Mouse (Mus musculus): ENCODE data around the gene Slc29a2. TPM values are rescaled to one million over a fixed set of nuclear protein-coding genes. Genes with fewer than 3 reads are reported as not detected.

Slc29a2 gene
- polyA plus RNA-seq, 2 experiments: 0.76 to 2.5 TPM

DNA sequence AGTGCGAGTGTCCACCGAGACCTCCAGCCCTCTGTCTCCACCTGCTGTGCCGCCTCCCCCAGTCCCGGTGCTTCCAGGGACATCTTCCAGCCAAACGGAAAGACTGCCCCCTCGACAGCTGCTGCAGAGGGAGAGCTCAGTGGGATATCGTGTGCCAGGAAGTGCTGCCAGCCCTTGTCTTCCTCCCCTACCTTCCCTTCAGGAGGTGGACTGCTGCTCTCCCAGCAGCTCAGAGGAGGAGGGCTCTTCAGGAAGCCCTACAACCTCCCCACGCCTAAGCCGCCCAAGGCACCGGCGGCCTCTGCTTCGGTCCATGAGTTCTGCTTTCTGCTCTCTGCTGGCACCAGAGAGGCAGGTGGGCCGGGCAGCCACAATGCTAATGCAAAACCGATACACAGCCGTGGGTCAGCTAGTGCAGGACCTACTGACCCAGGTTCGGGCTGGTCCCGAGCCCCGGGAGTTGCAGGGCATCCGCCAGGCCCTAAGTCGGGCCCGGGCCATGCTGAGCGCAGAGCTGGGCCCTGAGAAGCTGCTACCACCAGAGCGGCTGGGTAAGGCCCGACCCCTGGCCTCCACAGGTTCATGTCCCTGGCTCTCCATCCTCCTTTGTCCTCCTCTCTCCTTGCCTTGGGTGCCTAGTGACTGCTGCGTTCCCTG lies 28.6 kb downstream of the Slc29a2 start:
- Histone ChIP-seq H3K4me3 (ENCODE audit: insufficient read depth in 1 of 2, low read depth in 2 of 2, low read length in 2 of 2) (no peak overlapping the region), H3K4me2 (ENCODE audit: low read depth) (no peak overlapping the region), H3K9ac (replicated peaks) (no peak overlapping the region), H3K36me3 (replicated peaks; ENCODE audit: control insufficient read depth, insufficient read depth, low read depth) (no peaks in the 10 kb centered on the region), H3K27me3 (ENCODE audit: control insufficient read depth, insufficient read depth, low read length) (peaks cover 21% of the 10 kb centered on the region), H3K4me1 (replicated peaks; ENCODE audit: control insufficient read depth in 2 of 2, insufficient read depth in 2 of 2, low read length in 1 of 2) (no peaks in the 10 kb centered on the region; a peak in 1 of 4 replicates), H3K27ac (no peak overlapping the region), H3K9me3 (ENCODE audit: control insufficient read depth, low read length) (no peaks in the 10 kb centered on the region)
- DNase-seq (ENCODE audit: low read depth in 3 of 3, low spot score in 3 of 3) (no peak), ATAC-seq (ENCODE audit: insufficient read depth) (no peak)
- no peak for TF ChIP-seq CTCF (IDR thresholded peaks at IDR 0.05; ENCODE audit: low read depth)
- no peak for TF ChIP-seq EP300 (IDR thresholded peaks at IDR 0.05; ENCODE audit: low read depth)
- 34% methylated on average over 25 of the region's 25 CpGs for WGBS (ENCODE audit: insufficient replicate concordance)

GRCm38 (mm10) chr19:5052853-5053252 lies 29.2 kb downstream of the Slc29a2 start:
- Histone ChIP-seq H3K27ac (no peak overlapping the region), H3K27me3 (ENCODE audit: control insufficient read depth, insufficient read depth, low read length) (peaks cover 21% of the 10 kb centered on the region), H3K9me3 (ENCODE audit: control insufficient read depth, low read length) (no peaks in the 10 kb centered on the region), H3K36me3 (replicated peaks; ENCODE audit: control insufficient read depth, insufficient read depth, low read depth) (no peaks in the 10 kb centered on the region), H3K4me1 (replicated peaks; ENCODE audit: control insufficient read depth in 2 of 2, insufficient read depth in 2 of 2, low read length in 1 of 2) (no peaks in the 10 kb centered on the region; a peak in 1 of 4 replicates), H3K4me2 (ENCODE audit: low read depth) (no peak overlapping the region), H3K9ac (replicated peaks) (no peak overlapping the region), H3K4me3 (ENCODE audit: insufficient read depth in 1 of 2, low read depth in 2 of 2, low read length in 2 of 2) (no peak overlapping the region)
- ATAC-seq (ENCODE audit: insufficient read depth): no peak
- WGBS (ENCODE audit: insufficient replicate concordance): 72% methylated on average over 17 of the region's 17 CpGs
- TF ChIP-seq CTCF (IDR thresholded peaks at IDR 0.05; ENCODE audit: low read depth): no peak
- no peak for TF ChIP-seq EP300 (IDR thresholded peaks at IDR 0.05; ENCODE audit: low read depth)
- DNase-seq (ENCODE audit: low read depth in 3 of 3, low spot score in 3 of 3): no peak

DNA sequence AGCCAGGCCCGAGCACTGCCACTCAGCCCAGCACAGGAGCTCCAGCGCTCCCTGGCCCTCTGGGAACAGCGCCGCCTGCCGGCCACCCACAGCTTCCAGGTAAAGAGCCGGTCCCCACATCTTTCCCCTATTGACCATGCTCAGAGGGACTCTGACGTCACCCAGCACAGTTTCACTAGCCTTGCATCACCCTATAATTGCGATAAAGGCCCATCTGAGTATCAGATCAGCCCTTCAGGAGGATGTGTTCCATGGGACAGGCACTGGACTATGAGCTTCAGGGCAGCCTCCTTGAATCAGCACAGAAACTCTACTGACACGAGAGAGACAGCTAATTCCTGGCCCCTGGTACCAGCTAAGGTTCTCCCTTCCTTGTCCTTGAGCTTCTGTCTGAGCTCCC lies 30.2 kb downstream of the Slc29a2 start:
- peaks cover 0 to 7% of the 10 kb centered on the region in 2 experiments; a peak in 3 of 4 replicates for H3K4me1 ChIP-seq (replicated peaks; ENCODE audit: control insufficient read depth in 2 of 2, insufficient read depth in 2 of 2, low read length in 1 of 2)
- no peaks in the 10 kb centered on the region for H3K36me3 ChIP-seq (replicated peaks; ENCODE audit: control insufficient read depth, insufficient read depth, low read depth)
- H3K9me3 ChIP-seq (ENCODE audit: control insufficient read depth, low read length): no peaks in the 10 kb centered on the region
- no peak overlapping the region for H3K4me3 ChIP-seq (ENCODE audit: insufficient read depth in 1 of 2, low read depth in 2 of 2, low read length in 2 of 2)
- H3K27me3 ChIP-seq (ENCODE audit: control insufficient read depth, insufficient read depth, low read length): peaks cover 21% of the 10 kb centered on the region
- WGBS (ENCODE audit: insufficient replicate concordance): 26% methylated on average over 9 of the region's 9 CpGs
- H3K9ac ChIP-seq (replicated peaks): no peak overlapping the region
- H3K4me2 ChIP-seq (ENCODE audit: low read depth): no peak overlapping the region
- no peak for ATAC-seq (ENCODE audit: insufficient read depth)
- H3K27ac ChIP-seq: no peak overlapping the region
- TF ChIP-seq EP300 (IDR thresholded peaks at IDR 0.05; ENCODE audit: low read depth) (no peak), CTCF (IDR thresholded peaks at IDR 0.05; ENCODE audit: low read depth) (peak; percentile 94)
- no peak for DNase-seq (ENCODE audit: low read depth in 3 of 3, low spot score in 3 of 3)

GRCm38 (mm10) chr19:5056251-5056650 lies 32.6 kb downstream of the Slc29a2 start:
- 11% methylated on average over 6 of the region's 6 CpGs for WGBS (ENCODE audit: insufficient replicate concordance)
- Histone ChIP-seq H3K27ac (no peak overlapping the region), H3K9me3 (ENCODE audit: control insufficient read depth, low read length) (no peaks in the 10 kb centered on the region), H3K4me1 (replicated peaks; ENCODE audit: control insufficient read depth in 2 of 2, insufficient read depth in 2 of 2, low read length in 1 of 2) (peaks cover 0 to 19% of the 10 kb centered on the region in 2 experiments; a peak in 3 of 4 replicates), H3K4me2 (ENCODE audit: low read depth) (no peak overlapping the region), H3K4me3 (ENCODE audit: insufficient read depth in 1 of 2, low read depth in 2 of 2, low read length in 2 of 2) (no peak overlapping the region), H3K27me3 (ENCODE audit: control insufficient read depth, insufficient read depth, low read length) (peaks cover 16% of the 10 kb centered on the region), H3K9ac (replicated peaks) (no peak overlapping the region), H3K36me3 (replicated peaks; ENCODE audit: control insufficient read depth, insufficient read depth, low read depth) (no peaks in the 10 kb centered on the region)
- DNase-seq (ENCODE audit: low read depth in 3 of 3, low spot score in 3 of 3): no peak
- TF ChIP-seq EP300 (IDR thresholded peaks at IDR 0.05; ENCODE audit: low read depth): no peak
- peak; percentile 73 for TF ChIP-seq CTCF (IDR thresholded peaks at IDR 0.05; ENCODE audit: low read depth)
- no peak for ATAC-seq (ENCODE audit: insufficient read depth)

DNA sequence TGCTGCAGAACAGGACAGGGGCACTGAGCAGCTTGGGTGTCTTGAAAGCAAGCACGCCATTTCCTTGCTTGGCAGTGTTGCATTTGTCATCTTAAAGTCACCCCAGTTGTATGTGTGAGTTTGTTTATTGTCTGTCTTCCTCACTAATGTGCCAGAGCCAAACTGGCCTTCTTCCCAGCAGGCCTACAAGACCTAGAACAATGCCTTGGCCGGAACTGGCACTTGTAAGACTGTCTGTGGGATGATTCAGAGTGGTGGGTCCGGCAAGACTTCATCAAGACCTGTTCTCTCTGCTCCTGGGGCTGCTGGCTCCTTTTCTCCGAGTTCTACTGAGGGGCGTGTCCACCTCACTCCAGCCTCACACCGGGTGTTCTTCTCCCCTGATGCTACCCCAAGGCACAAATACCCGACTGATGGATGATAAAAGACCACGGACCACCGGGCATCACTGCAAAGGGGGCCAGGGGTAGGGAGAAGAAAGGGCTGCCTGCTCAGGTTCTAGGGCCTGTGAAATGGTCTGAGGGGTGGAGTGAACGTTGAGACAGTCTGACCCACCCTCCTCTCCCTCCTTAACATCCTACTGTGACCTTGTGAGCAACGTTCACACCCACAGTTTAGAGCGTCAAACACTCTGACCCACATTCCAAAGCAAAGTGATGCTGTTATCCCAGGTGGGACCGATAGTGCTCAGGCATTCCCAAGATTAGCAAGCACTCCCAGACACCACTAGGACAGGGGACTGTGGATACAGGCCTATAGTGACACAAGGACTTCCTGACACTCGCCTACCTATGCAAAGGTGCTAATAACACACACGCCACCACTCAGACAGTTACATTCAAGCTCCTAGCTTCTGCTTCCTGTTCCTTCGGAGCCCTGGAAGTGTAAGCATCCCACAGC lies 34.5 kb downstream of the Slc29a2 start:
- DNase-seq (ENCODE audit: low read depth in 3 of 3, low spot score in 3 of 3) (no peak), ATAC-seq (ENCODE audit: insufficient read depth) (no peak)
- Histone ChIP-seq H3K4me1 (replicated peaks; ENCODE audit: control insufficient read depth in 2 of 2, insufficient read depth in 2 of 2, low read length in 1 of 2) (peaks cover 0 to 21% of the 10 kb centered on the region in 2 experiments; a peak in 3 of 4 replicates), H3K4me3 (ENCODE audit: insufficient read depth in 1 of 2, low read depth in 2 of 2, low read length in 2 of 2) (no peak overlapping the region), H3K4me2 (ENCODE audit: low read depth) (no peak overlapping the region), H3K9me3 (ENCODE audit: control insufficient read depth, low read length) (no peaks in the 10 kb centered on the region), H3K36me3 (replicated peaks; ENCODE audit: control insufficient read depth, insufficient read depth, low read depth) (no peaks in the 10 kb centered on the region), H3K27ac (no peak overlapping the region), H3K9ac (replicated peaks) (no peak overlapping the region), H3K27me3 (ENCODE audit: control insufficient read depth, insufficient read depth, low read length) (peaks cover 3% of the 10 kb centered on the region)
- WGBS (ENCODE audit: insufficient replicate concordance): 26% methylated on average over 16 of the region's 16 CpGs
- TF ChIP-seq CTCF (IDR thresholded peaks at IDR 0.05; ENCODE audit: low read depth): no peak
- TF ChIP-seq EP300 (IDR thresholded peaks at IDR 0.05; ENCODE audit: low read depth): no peak

All from liver, embryonic 14.5 days (tissue).